Mouse (Mus musculus) erythroblast, adult 5-6 weeks (primary cell): ENCODE measurements around the gene Nxf1. TPM values are rescaled to one million over a fixed set of nuclear protein-coding genes. Genes with fewer than 3 reads are reported as not detected.

Experiments
- ATAC-seq: replicated peaks from 2 replicates; pipeline ENCODE4 v1.8.0; 2016; ENCODE audit warnings: moderate number of reproducible peaks, mild to moderate bottlenecking, moderate TSS enrichment, inconsistent platforms; ENCODE audit not compliant: poor library complexity, low FRiP score, severe bottlenecking
- total RNA-seq, 2 experiments: library from RNA; stranded (forward) in 1 of 2; stranded (reverse) in 1 of 2; fragments of 150-400 nt in 1 of 2; fragments of 200-764, 138-1000 nt in 1 of 2; gene quantifications; 2 replicates each; pipeline versions ENCODE4 v1.2.3 to v1.2.4; 2015 to 2017; ENCODE audit warnings: low replicate concordance in 2 of 2

The Nxf1 gene
- total RNA-seq, 2 experiments from 2014 or later = 81.7 to 146 TPM

- no peak for ATAC-seq
Observed at GRCm38 (mm10) chr19:8806810-8807209, 49.9 kb downstream of the Nxf1 start.

GRCm38 (mm10) chr19:8815812-8816211, 58.9 kb downstream of the Nxf1 start:
- no peak for ATAC-seq

DNA sequence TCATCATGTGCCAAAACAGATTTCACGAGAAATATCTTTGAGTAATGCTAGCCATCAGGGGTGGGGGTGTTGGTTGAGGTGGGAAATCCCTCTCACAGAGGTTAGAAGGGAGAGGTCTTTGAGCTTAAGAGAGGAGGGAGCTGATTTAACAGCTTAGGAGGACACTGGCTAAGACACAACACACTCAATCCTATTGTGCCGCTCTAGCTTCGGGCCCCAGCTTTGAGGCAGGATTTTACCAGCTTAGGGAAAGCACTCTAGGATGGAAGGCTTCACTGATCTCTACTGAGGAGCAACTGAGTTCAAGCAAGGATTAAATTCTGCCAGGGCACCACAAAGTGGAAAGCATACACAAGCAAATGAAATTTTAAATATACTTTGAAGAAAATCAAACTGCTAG, 60.1 kb downstream of the Nxf1 start:
- ATAC-seq = no peak

GRCm38 (mm10) chr19:8818301-8818798, 61.5 kb downstream of the Nxf1 start:
- no peak for ATAC-seq

DNA sequence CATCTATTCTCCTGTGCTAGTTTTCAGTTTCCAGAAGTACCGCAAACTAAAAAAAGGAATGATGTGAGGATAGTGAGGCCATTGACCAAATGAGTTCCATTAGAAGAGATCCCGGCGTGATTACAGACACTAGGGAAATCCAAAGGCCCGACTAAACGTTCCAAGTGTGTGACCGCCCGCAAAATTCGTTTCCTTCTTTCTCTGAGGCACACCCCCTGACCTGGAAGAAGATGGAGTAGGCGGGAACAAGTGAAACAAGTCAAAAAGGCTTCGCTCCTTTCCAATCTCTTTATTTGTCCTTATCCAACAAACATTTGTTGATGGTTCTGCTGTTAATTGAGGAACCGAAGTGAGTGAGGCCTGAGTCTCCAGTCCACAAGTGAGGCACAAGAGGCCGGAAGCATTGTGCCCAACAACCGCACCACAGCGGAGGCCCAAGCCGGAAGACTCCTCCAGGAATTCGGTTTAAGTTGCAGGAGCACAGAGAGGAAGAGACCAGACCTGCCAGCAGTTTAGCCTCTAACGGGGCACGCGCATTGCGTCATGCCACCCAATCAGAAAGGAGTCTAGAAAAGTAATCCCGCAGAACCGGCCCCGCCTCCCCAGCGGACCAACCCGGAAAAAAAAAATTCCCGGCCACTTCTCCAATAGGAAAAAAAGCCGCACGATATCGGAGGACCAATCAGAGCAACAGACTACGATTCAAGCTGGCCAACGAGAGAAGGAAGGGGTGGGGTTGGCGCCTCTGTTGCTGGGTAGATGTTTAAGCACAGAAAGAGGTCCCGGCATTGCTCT, 62.1 kb downstream of the Nxf1 start, which contains the start of gene Ttc9c:
TSS of gene Ttc9c (minus strand) at position 533 of the 795 bp plus-strand sequence.
- ATAC-seq = peak; percentile 77

- peak; percentile 83 for ATAC-seq
Observed at GRCm38 (mm10) chr19:8819596-8820423, 62.9 kb downstream of the Nxf1 start, which contains the start of gene Hnrnpul2. TSS of gene Hnrnpul2 (plus strand) at chr19:8820010.

Other genes with a start within 250 kb of the Nxf1 start
Only the 30 nearest of the 33 such genes appear.
- not detected in 2 replicates for gene Slc22a8, start 165.8 kb upstream of the Nxf1 start, total RNA-seq (2015; ENCODE audit: low replicate concordance)
- gene Slc22a8, start 165.8 kb upstream of the Nxf1 start, total RNA-seq (2017; ENCODE audit: low replicate concordance) = not detected in 2 replicates
- gene Slc22a6, start 139.0 kb upstream of the Nxf1 start, total RNA-seq (2015; ENCODE audit: low replicate concordance) = not detected in 2 replicates
- gene Slc22a6, start 139.0 kb upstream of the Nxf1 start, total RNA-seq (2017; ENCODE audit: low replicate concordance) = not detected in 2 replicates
- gene Chrm1, start 93.3 kb upstream of the Nxf1 start, total RNA-seq (2015; ENCODE audit: low replicate concordance) = not detected in 2 replicates
- under 0.01 TPM in 1 of 2 replicates, not detected in the other for gene Chrm1, start 93.3 kb upstream of the Nxf1 start, total RNA-seq (2017; ENCODE audit: low replicate concordance)
- 150 and 218 TPM in 2 replicates for gene Slc3a2, start 33.7 kb upstream of the Nxf1 start, total RNA-seq (2015; ENCODE audit: low replicate concordance)
- 337 and 409 TPM in 2 replicates for gene Slc3a2, start 33.7 kb upstream of the Nxf1 start, total RNA-seq (2017; ENCODE audit: low replicate concordance)
- gene Wdr74, start 21.2 kb upstream of the Nxf1 start, total RNA-seq (2015; ENCODE audit: low replicate concordance) = 7.9 and 61.9 TPM in 2 replicates
- 15.3 and 18.3 TPM in 2 replicates for gene Wdr74, start 21.2 kb upstream of the Nxf1 start, total RNA-seq (2017; ENCODE audit: low replicate concordance)
- gene 1700092M07Rik, start 16.4 kb upstream of the Nxf1 start, total RNA-seq (2015; ENCODE audit: low replicate concordance) = not detected in 2 replicates
- gene 1700092M07Rik, start 16.4 kb upstream of the Nxf1 start, total RNA-seq (2017; ENCODE audit: low replicate concordance) = not detected in 2 replicates
- gene Stx5a, start 15.7 kb upstream of the Nxf1 start, total RNA-seq (2015; ENCODE audit: low replicate concordance) = 105 and 119 TPM in 2 replicates
- gene Stx5a, start 15.7 kb upstream of the Nxf1 start, total RNA-seq (2017; ENCODE audit: low replicate concordance) = 161 and 226 TPM in 2 replicates
- 9.4 and 11.0 TPM in 2 replicates for gene Tmem223, start 13.9 kb downstream of the Nxf1 start, total RNA-seq (2015; ENCODE audit: low replicate concordance)
- gene Tmem223, start 13.9 kb downstream of the Nxf1 start, total RNA-seq (2017; ENCODE audit: low replicate concordance) = 3.1 and 6.8 TPM in 2 replicates
- gene Tmem179b, start 17.4 kb downstream of the Nxf1 start, total RNA-seq (2015; ENCODE audit: low replicate concordance) = 55.1 and 59.6 TPM in 2 replicates
- 24.3 and 37.4 TPM in 2 replicates for gene Tmem179b, start 17.4 kb downstream of the Nxf1 start, total RNA-seq (2017; ENCODE audit: low replicate concordance)
- gene Taf6l, start 29.3 kb downstream of the Nxf1 start, total RNA-seq (2015; ENCODE audit: low replicate concordance) = 1.2 and 5.9 TPM in 2 replicates
- 1.0 and 9.5 TPM in 2 replicates for gene Taf6l, start 29.3 kb downstream of the Nxf1 start, total RNA-seq (2017; ENCODE audit: low replicate concordance)
- 21.5 and 23.0 TPM in 2 replicates for gene Polr2g, start 41.5 kb downstream of the Nxf1 start, total RNA-seq (2015; ENCODE audit: low replicate concordance)
- gene Polr2g, start 41.5 kb downstream of the Nxf1 start, total RNA-seq (2017; ENCODE audit: low replicate concordance) = 9.9 and 20.1 TPM in 2 replicates
- gene Zbtb3, start 45.5 kb downstream of the Nxf1 start, total RNA-seq (2015; ENCODE audit: low replicate concordance) = 0.42 TPM in 1 of 2 replicates, not detected in the other
- gene Zbtb3, start 45.5 kb downstream of the Nxf1 start, total RNA-seq (2017; ENCODE audit: low replicate concordance) = 0.60 TPM in 1 of 2 replicates, not detected in the other
- 10.0 and 13.6 TPM in 2 replicates for gene Ttc9c, start 62.3 kb downstream of the Nxf1 start, total RNA-seq (2015; ENCODE audit: low replicate concordance)
- gene Ttc9c, start 62.3 kb downstream of the Nxf1 start, total RNA-seq (2017; ENCODE audit: low replicate concordance) = 13.8 and 20.1 TPM in 2 replicates
- 14.4 and 27.4 TPM in 2 replicates for gene Hnrnpul2, start 62.9 kb downstream of the Nxf1 start, total RNA-seq (2015; ENCODE audit: low replicate concordance)
- gene Hnrnpul2, start 62.9 kb downstream of the Nxf1 start, total RNA-seq (2017; ENCODE audit: low replicate concordance) = 42.6 and 58.0 TPM in 2 replicates
- 4.2 TPM in 1 of 2 replicates, not detected in the other for gene AC129217.1, start 72.7 kb downstream of the Nxf1 start, total RNA-seq (2015; ENCODE audit: low replicate concordance)
- gene AC129217.1, start 72.7 kb downstream of the Nxf1 start, total RNA-seq (2017; ENCODE audit: low replicate concordance) = 14.8 TPM in 1 of 2 replicates, not detected in the other
- 28.8 and 40.3 TPM in 2 replicates for gene Bscl2, start 80.4 kb downstream of the Nxf1 start, total RNA-seq (2015; ENCODE audit: low replicate concordance)
- gene Bscl2, start 80.4 kb downstream of the Nxf1 start, total RNA-seq (2017; ENCODE audit: low replicate concordance) = 12.7 and 16.4 TPM in 2 replicates
- not detected in 2 replicates for gene Gng3, start 82.1 kb downstream of the Nxf1 start, total RNA-seq (2015; ENCODE audit: low replicate concordance)
- gene Gng3, start 82.1 kb downstream of the Nxf1 start, total RNA-seq (2017; ENCODE audit: low replicate concordance) = 0.56 TPM in 1 of 2 replicates, not detected in the other
- not detected in 2 replicates for gene Lrrn4cl, start 93.7 kb downstream of the Nxf1 start, total RNA-seq (2015; ENCODE audit: low replicate concordance)
- not detected in 2 replicates for gene Lrrn4cl, start 93.7 kb downstream of the Nxf1 start, total RNA-seq (2017; ENCODE audit: low replicate concordance)
- 18.6 and 20.6 TPM in 2 replicates for gene Ubxn1, start 114.4 kb downstream of the Nxf1 start, total RNA-seq (2015; ENCODE audit: low replicate concordance)
- 43.0 and 65.7 TPM in 2 replicates for gene Ubxn1, start 114.4 kb downstream of the Nxf1 start, total RNA-seq (2017; ENCODE audit: low replicate concordance)
- gene Uqcc3, start 123.8 kb downstream of the Nxf1 start, total RNA-seq (2015; ENCODE audit: low replicate concordance) = 1.5 and 8.4 TPM in 2 replicates
- gene Uqcc3, start 123.8 kb downstream of the Nxf1 start, total RNA-seq (2017; ENCODE audit: low replicate concordance) = 11.8 and 12.3 TPM in 2 replicates
- 24.2 and 24.4 TPM in 2 replicates for gene Lbhd1, start 126.7 kb downstream of the Nxf1 start, total RNA-seq (2015; ENCODE audit: low replicate concordance)
- 6.0 and 23.1 TPM in 2 replicates for gene Lbhd1, start 126.7 kb downstream of the Nxf1 start, total RNA-seq (2017; ENCODE audit: low replicate concordance)
- not detected in 2 replicates for gene Gm49403, start 126.9 kb downstream of the Nxf1 start, total RNA-seq (2015; ENCODE audit: low replicate concordance)
- gene Gm49403, start 126.9 kb downstream of the Nxf1 start, total RNA-seq (2017; ENCODE audit: low replicate concordance) = not detected in 2 replicates
- gene 1810009A15Rik, start 131.8 kb downstream of the Nxf1 start, total RNA-seq (2015; ENCODE audit: low replicate concordance) = 14.6 and 21.3 TPM in 2 replicates
- gene 1810009A15Rik, start 131.8 kb downstream of the Nxf1 start, total RNA-seq (2017; ENCODE audit: low replicate concordance) = 13.5 and 23.3 TPM in 2 replicates
- gene Gm49416, start 131.9 kb downstream of the Nxf1 start, total RNA-seq (2015; ENCODE audit: low replicate concordance) = not detected in 2 replicates
- gene Gm49416, start 131.9 kb downstream of the Nxf1 start, total RNA-seq (2017; ENCODE audit: low replicate concordance) = not detected in 2 replicates
- gene Ints5, start 135.9 kb downstream of the Nxf1 start, total RNA-seq (2015; ENCODE audit: low replicate concordance) = 2.3 and 7.1 TPM in 2 replicates
- 4.7 and 5.4 TPM in 2 replicates for gene Ints5, start 135.9 kb downstream of the Nxf1 start, total RNA-seq (2017; ENCODE audit: low replicate concordance)
- 12.7 and 20.9 TPM in 2 replicates for gene Ganab, start 141.0 kb downstream of the Nxf1 start, total RNA-seq (2015; ENCODE audit: low replicate concordance)
- gene Ganab, start 141.0 kb downstream of the Nxf1 start, total RNA-seq (2017; ENCODE audit: low replicate concordance) = 19.5 and 20.4 TPM in 2 replicates
- gene B3gat3, start 163.3 kb downstream of the Nxf1 start, total RNA-seq (2015; ENCODE audit: low replicate concordance) = 12.5 and 14.2 TPM in 2 replicates
- 11.1 and 12.4 TPM in 2 replicates for gene B3gat3, start 163.3 kb downstream of the Nxf1 start, total RNA-seq (2017; ENCODE audit: low replicate concordance)
- 1.2 TPM in 1 of 2 replicates, not detected in the other for gene Rom1, start 172.3 kb downstream of the Nxf1 start, total RNA-seq (2015; ENCODE audit: low replicate concordance)
- 1.7 and 3.0 TPM in 2 replicates for gene Rom1, start 172.3 kb downstream of the Nxf1 start, total RNA-seq (2017; ENCODE audit: low replicate concordance)
- 1.7 and 4.8 TPM in 2 replicates for gene Eml3, start 172.5 kb downstream of the Nxf1 start, total RNA-seq (2015; ENCODE audit: low replicate concordance)
- gene Eml3, start 172.5 kb downstream of the Nxf1 start, total RNA-seq (2017; ENCODE audit: low replicate concordance) = 6.3 and 8.3 TPM in 2 replicates
- 16.9 and 22.8 TPM in 2 replicates for gene Mta2, start 184.8 kb downstream of the Nxf1 start, total RNA-seq (2015; ENCODE audit: low replicate concordance)
- gene Mta2, start 184.8 kb downstream of the Nxf1 start, total RNA-seq (2017; ENCODE audit: low replicate concordance) = 39.5 and 54.4 TPM in 2 replicates